Mouse (Mus musculus) MEL (cell line): ENCODE results near the gene Olfr904. TPM values are rescaled to one million over a fixed set of nuclear protein-coding genes. Genes with fewer than 3 reads are reported as not detected.

Experiments used
- DNase-seq: peaks from one replicate; pipeline ENCODE4 v3.0.0; 2011; ENCODE audit warnings: low read depth, low spot score
- H3K27ac ChIP-seq: 2 replicates; pipeline ENCODE4 v1.5.1; 2012; ENCODE audit warnings: low read depth, mild to moderate bottlenecking, control low read depth, low read length, moderate library complexity; ENCODE audit not compliant: control insufficient read depth
- H3K27me3 ChIP-seq, 2 experiments: fragments of 150-350 bp in 1 of 2; sonication (generic) in 1 of 2; 2 replicates each; pipeline ENCODE4 v1.6.1; 2012; ENCODE audit warnings: low read length in 2 of 2, mild to moderate bottlenecking in 2 of 2, improper control_type of control experiment in 1 of 2, moderate library complexity in 1 of 2; ENCODE audit not compliant: insufficient read depth in 2 of 2, control insufficient read depth in 1 of 2
- H3K36me3 ChIP-seq, 2 experiments: 2 replicates each; pipeline ENCODE4 v1.6.1; 2012 to 2014; ENCODE audit warnings: low read length in 2 of 2, improper control_type of control experiment in 1 of 2, inconsistent platforms in 1 of 2, mild to moderate bottlenecking in 1 of 2; ENCODE audit not compliant: insufficient read depth in 2 of 2, control insufficient read depth in 1 of 2
- H3K4me1 ChIP-seq, 2 experiments: fragments of 150-350 bp in 1 of 2; sonication (generic) in 1 of 2; 2 replicates each; pipeline ENCODE4 v1.6.1; 2012; ENCODE audit warnings: low read length in 2 of 2, improper control_type of control experiment in 1 of 2, mild to moderate bottlenecking in 1 of 2; ENCODE audit not compliant: insufficient read depth in 2 of 2, control insufficient read depth in 1 of 2
- H3K4me3 ChIP-seq, 2 experiments: fragments of 150-350 bp in 1 of 2; sonication (generic) in 1 of 2; 2 replicates each; pipeline ENCODE4 v1.5.1; 2012; ENCODE audit warnings: low read depth in 2 of 2, low read length in 2 of 2, mild to moderate bottlenecking in 2 of 2, moderate library complexity in 2 of 2, control low read depth in 1 of 2, improper control_type of control experiment in 1 of 2; ENCODE audit not compliant: control insufficient read depth in 1 of 2, insufficient read depth in 1 of 2
- H3K79me2 ChIP-seq: 2 replicates; pipeline ENCODE4 v1.6.1; 2012; ENCODE audit warnings: mild to moderate bottlenecking, low read length, moderate library complexity; ENCODE audit not compliant: control insufficient read depth, poor library complexity, insufficient read depth
- H3K9ac ChIP-seq: 2 replicates; pipeline ENCODE4 v1.6.1; 2012; ENCODE audit warnings: low read depth, mild to moderate bottlenecking, control low read depth, low read length, moderate library complexity; ENCODE audit not compliant: control insufficient read depth, poor library complexity, severe bottlenecking
- H3K9me3 ChIP-seq: fragments of 150-350 bp; sonication (generic); replicated peaks from 2 replicates; pipeline ENCODE4 v1.6.1; 2012; ENCODE audit warnings: mild to moderate bottlenecking, low read length, improper control_type of control experiment, moderate library complexity; ENCODE audit not compliant: insufficient read depth
- CHD1 ChIP-seq: IDR thresholded peaks from 2 replicates; pipeline ENCODE4 v1.6.1; 2012; ENCODE audit warnings: low read depth, mild to moderate bottlenecking, inconsistent platforms, low read length, improper control_type of control experiment
- CHD2 ChIP-seq: IDR thresholded peaks from 2 replicates; pipeline ENCODE4 v1.6.1; 2011; ENCODE audit warnings: low read length, improper control_type of control experiment
- E2F4 ChIP-seq: IDR thresholded peaks from 2 replicates; pipeline ENCODE4 v1.6.1; 2011; ENCODE audit warnings: low read depth, low read length, improper control_type of control experiment, borderline replicate concordance
- ELF1 ChIP-seq: IDR thresholded peaks from 2 replicates; pipeline ENCODE4 v1.6.1; 2014; ENCODE audit warnings: low read depth, mild to moderate bottlenecking, inconsistent platforms, low read length, improper control_type of control experiment, moderate library complexity
- EP300 ChIP-seq, 2 experiments: IDR thresholded peaks; 2 replicates each; pipeline ENCODE4 v1.6.1; 2011; ENCODE audit warnings: improper control_type of control experiment in 2 of 2, low read length in 2 of 2, low read depth in 1 of 2, mild to moderate bottlenecking in 1 of 2
- ETS1 ChIP-seq: IDR thresholded peaks from 2 replicates; pipeline ENCODE4 v1.6.1; 2012; ENCODE audit warnings: low read depth, mild to moderate bottlenecking, inconsistent platforms, low read length, improper control_type of control experiment, moderate library complexity
- GATA1 ChIP-seq: IDR thresholded peaks from 2 replicates; pipeline ENCODE4 v1.6.1; 2011; ENCODE audit warnings: low read depth, low read length, improper control_type of control experiment
- HCFC1 ChIP-seq: IDR thresholded peaks from 2 replicates; pipeline ENCODE4 v1.6.1; 2012; ENCODE audit warnings: low read depth, mild to moderate bottlenecking, inconsistent platforms, low read length, improper control_type of control experiment, moderate library complexity
- JUND ChIP-seq: IDR thresholded peaks from 2 replicates; pipeline ENCODE4 v1.6.1; 2011; ENCODE audit warnings: low read depth, mild to moderate bottlenecking, improper control_type of control experiment, low read length
- MAX ChIP-seq: IDR thresholded peaks from 2 replicates; pipeline ENCODE4 v1.6.1; 2011; ENCODE audit warnings: low read length, improper control_type of control experiment
- MAZ ChIP-seq: IDR thresholded peaks from 2 replicates; pipeline ENCODE4 v1.6.1; 2012; ENCODE audit warnings: low read depth, mild to moderate bottlenecking, inconsistent platforms, low read length, improper control_type of control experiment
- MEF2A ChIP-seq: IDR thresholded peaks from 2 replicates; pipeline ENCODE4 v1.6.1; 2014; ENCODE audit warnings: low read depth, mild to moderate bottlenecking, inconsistent platforms, low read length, improper control_type of control experiment; ENCODE audit not compliant: poor library complexity, insufficient replicate concordance, severe bottlenecking; ENCODE audit errors: extremely low read depth
- MYC ChIP-seq: IDR thresholded peaks from 2 replicates; pipeline ENCODE4 v1.6.1; 2011; ENCODE audit warnings: low read depth, mild to moderate bottlenecking, low read length, improper control_type of control experiment, moderate library complexity
- NRF1 ChIP-seq: IDR thresholded peaks from 2 replicates; pipeline ENCODE4 v1.6.1; 2014; ENCODE audit warnings: low read depth, mild to moderate bottlenecking, inconsistent platforms, low read length, improper control_type of control experiment, moderate library complexity; ENCODE audit not compliant: poor library complexity, insufficient read depth, severe bottlenecking
- POLR2AphosphoS2 ChIP-seq: IDR thresholded peaks from 2 replicates; pipeline ENCODE4 v1.6.1; 2011; ENCODE audit warnings: low read length, improper control_type of control experiment
- POLR2AphosphoS5 ChIP-seq: IDR thresholded peaks from 2 replicates; pipeline ENCODE4 v1.6.1; 2012; ENCODE audit warnings: low read depth, borderline replicate concordance, mild to moderate bottlenecking, inconsistent platforms, low read length, moderate library complexity, mixed read lengths
- SIN3A ChIP-seq: IDR thresholded peaks from 2 replicates; pipeline ENCODE4 v1.6.1; 2012; ENCODE audit warnings: low read length, improper control_type of control experiment, inconsistent platforms
- SMC3 ChIP-seq: IDR thresholded peaks from 2 replicates; pipeline ENCODE4 v1.6.1; 2011; ENCODE audit warnings: low read depth, low read length, improper control_type of control experiment
- TAL1 ChIP-seq: IDR thresholded peaks from 2 replicates; pipeline ENCODE4 v1.6.1; 2012; ENCODE audit warnings: mild to moderate bottlenecking, inconsistent platforms, low read length, moderate library complexity, mixed read lengths
- TBP ChIP-seq: IDR thresholded peaks from 2 replicates; pipeline ENCODE4 v1.8.0; 2011; ENCODE audit warnings: low read depth, low read length, improper control_type of control experiment
- TCF12 ChIP-seq: IDR thresholded peaks from 2 replicates; pipeline ENCODE4 v1.6.1; 2014; ENCODE audit warnings: low read depth, mild to moderate bottlenecking, inconsistent platforms, low read length, improper control_type of control experiment, moderate library complexity
- UBTF ChIP-seq: IDR thresholded peaks from 2 replicates; pipeline ENCODE4 v1.6.1; 2012; ENCODE audit warnings: low read depth, mild to moderate bottlenecking, inconsistent platforms, low read length, improper control_type of control experiment, moderate library complexity, borderline replicate concordance; ENCODE audit not compliant: insufficient read depth
- USF1 ChIP-seq: IDR thresholded peaks from 2 replicates; pipeline ENCODE4 v1.6.1; 2014; ENCODE audit warnings: low read depth, mild to moderate bottlenecking, inconsistent platforms, low read length, improper control_type of control experiment, moderate library complexity
- ZC3H11A ChIP-seq: IDR thresholded peaks from 2 replicates; pipeline ENCODE4 v1.6.1; 2012; ENCODE audit warnings: low read depth, mild to moderate bottlenecking, inconsistent platforms, low read length, improper control_type of control experiment
- ZMIZ1 ChIP-seq: IDR thresholded peaks from 2 replicates; pipeline ENCODE4 v1.6.1; 2012; ENCODE audit warnings: low read depth, mild to moderate bottlenecking, inconsistent platforms, low read length, improper control_type of control experiment, moderate library complexity
- ZNF384 ChIP-seq: IDR thresholded peaks from 2 replicates; pipeline ENCODE4 v1.6.1; 2012; ENCODE audit warnings: low read depth, mild to moderate bottlenecking, inconsistent platforms, low read length, improper control_type of control experiment
- polyA plus RNA-seq, 2 experiments: library from polyadenylated mRNA; stranded (reverse) in 1 of 2; unstranded in 1 of 2; fragments of >175 nt in 1 of 2; fragments of >200 nt in 1 of 2; gene quantifications; 2 replicates each; pipeline versions ENCODE4 v1.2.1 to v1.2.4; 2012; ENCODE audit warnings: low replicate concordance in 2 of 2, low read depth in 1 of 2; ENCODE audit not compliant: insufficient read length in 2 of 2, insufficient read depth in 1 of 2, missing spikeins in 1 of 2
- total RNA-seq: library from RNA; depleted of rRNA; stranded (reverse); fragments of 300-350 nt; gene quantifications from 2 replicates; pipeline ENCODE4 v1.2.3, GENCODE M21; 2012

Olfr904 gene
- total and polyA plus RNA-seq, 3 experiments, result not detected

DNA sequence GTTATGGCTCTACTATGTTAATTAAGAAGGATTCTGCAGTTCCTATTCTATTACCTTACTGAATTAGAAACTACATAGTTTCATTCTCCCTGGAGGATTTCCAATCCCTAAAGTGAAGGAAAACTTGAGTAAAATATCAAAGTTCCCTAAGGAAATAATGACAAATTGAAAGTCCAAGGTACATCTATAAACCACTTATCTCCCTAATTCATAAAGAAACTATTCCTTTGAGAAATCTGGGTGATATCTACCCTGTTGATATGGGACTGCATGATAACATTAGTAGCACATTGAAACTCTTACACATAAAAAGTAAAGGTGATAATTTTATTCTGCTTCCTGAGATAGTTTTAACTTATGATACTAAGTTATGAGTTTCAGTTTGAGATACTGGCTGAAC, 7.9 kb downstream of the Olfr904 start, which contains the start of gene Olfr905:
Olfr905 (plus strand) TSS at position 301 of the 400 bp plus-strand sequence.
- Histone ChIP-seq H3K9ac (no peak within 1 kb of the TSS), H3K27ac (no peak within 1 kb of the TSS)
- TF ChIP-seq ELF1 (no peak), ETS1 (no peak), ZNF384 (no peak), MEF2A (no peak), TCF12 (no peak), POLR2AphosphoS2 (no peak), SIN3A (no peak), UBTF (no peak), ZMIZ1 (no peak), E2F4 (no peak), SMC3 (no peak), POLR2AphosphoS5 (no peak)

DNA sequence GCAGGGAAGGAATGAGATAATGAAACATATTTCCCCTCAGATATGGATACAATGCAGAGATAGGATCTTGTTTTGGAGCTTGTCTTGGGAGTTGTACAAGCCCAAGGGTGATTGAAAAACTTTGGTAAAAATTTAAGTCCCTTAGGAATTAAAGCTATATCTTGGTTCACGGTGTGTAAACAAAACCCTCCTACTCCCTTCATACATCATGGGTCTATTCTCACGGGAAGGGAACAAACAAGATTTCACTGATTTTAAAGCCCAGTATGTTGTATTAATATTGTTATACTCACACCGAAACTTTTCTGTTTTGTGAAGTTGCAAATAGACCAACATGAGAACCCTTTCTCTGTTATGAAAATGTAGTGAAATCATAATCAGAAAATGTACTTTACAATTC, 23.8 kb downstream of the Olfr904 start, which contains the start of gene Olfr906:
Olfr906 (plus strand) TSS at position 301 of the 400 bp plus-strand sequence.
- TF ChIP-seq NRF1, result no peak
- TF ChIP-seq GATA1, result no peak
- H3K4me1 ChIP-seq, result no peaks in the 10 kb centered on the region
- no peak within 1 kb of the TSS for H3K4me3 ChIP-seq
- no peaks in the 10 kb centered on the region for H3K36me3 ChIP-seq
- H3K9me3 ChIP-seq, result no peaks in the 10 kb centered on the region
- H3K27me3 ChIP-seq, result no peaks in the 10 kb centered on the region
- H3K79me2 ChIP-seq, result no peaks in the 10 kb centered on the region
- DNase-seq, result no peak
- no peak within 1 kb of the TSS for H3K9ac ChIP-seq
- no peak within 1 kb of the TSS for H3K27ac ChIP-seq

More for the DNA sequence above, 7.9 kb downstream of the Olfr904 start, which contains the start of gene Olfr905:
- Histone ChIP-seq H3K9me3 (no peaks in the 10 kb centered on the region), H3K36me3 (no peaks in the 10 kb centered on the region), H3K4me1 (no peaks in the 10 kb centered on the region), H3K4me3 (no peak within 1 kb of the TSS), H3K79me2 (no peaks in the 10 kb centered on the region), H3K27me3 (no peaks in the 10 kb centered on the region)
- no peak for DNase-seq

DNA sequence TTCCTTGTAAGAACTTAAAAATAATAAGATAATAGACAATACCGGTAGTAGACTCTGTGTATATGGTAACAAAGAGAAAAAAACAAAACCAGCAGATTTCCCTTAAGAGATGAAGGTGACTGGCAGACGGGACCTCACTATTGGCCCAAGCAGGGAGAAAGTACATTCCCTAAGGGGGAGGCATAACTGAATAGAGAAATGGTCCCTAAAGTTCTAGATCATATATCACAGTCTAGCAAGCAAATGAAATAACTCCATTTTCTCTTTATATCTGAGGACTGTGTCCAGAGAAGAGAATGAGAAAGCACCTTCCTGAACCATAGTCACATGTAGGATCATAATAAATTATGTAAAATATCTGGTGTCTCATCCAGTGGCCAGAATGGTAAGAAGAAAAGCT, 32.6 kb downstream of the Olfr904 start, which contains the start of gene Olfr907:
Olfr907 (plus strand) TSS at position 301 of the 400 bp plus-strand sequence.
- Histone ChIP-seq H3K27me3 (no peaks in the 10 kb centered on the region), H3K27ac (no peak within 1 kb of the TSS), H3K9me3 (no peaks in the 10 kb centered on the region), H3K9ac (no peak within 1 kb of the TSS), H3K79me2 (no peaks in the 10 kb centered on the region), H3K4me1 (no peaks in the 10 kb centered on the region), H3K36me3 (no peaks in the 10 kb centered on the region), H3K4me3 (no peak within 1 kb of the TSS)
- TF ChIP-seq ELF1, result no peak
- no peak for TF ChIP-seq POLR2AphosphoS2
- TF ChIP-seq EP300 (IDR thresholded peaks at IDR 0.05; ENCODE audit: low read depth in 1 of 2, low read length in 2 of 2), result no peak
- no peak for TF ChIP-seq CHD1
- TF ChIP-seq MAX, result no peak
- TF ChIP-seq JUND, result no peak
- TF ChIP-seq MAZ, result no peak
- no peak for TF ChIP-seq TAL1
- TF ChIP-seq NRF1, result no peak
- TF ChIP-seq HCFC1, result no peak
- no peak for TF ChIP-seq ETS1
- TF ChIP-seq MYC, result no peak
- no peak for TF ChIP-seq USF1
- no peak for TF ChIP-seq CHD2
- no peak for TF ChIP-seq UBTF
- no peak for TF ChIP-seq E2F4
- no peak for TF ChIP-seq ZC3H11A
- TF ChIP-seq TBP, result no peak
- no peak for DNase-seq
